Mouse (Mus musculus) frontal cortex, postnatal 36 days (tissue): Measurements from ENCODE around the gene Grin2c.

Experiments used
- DNase-seq, 2 experiments: peaks; one replicate each; pipeline ENCODE4 v3.0.0; 2022; ENCODE audit warnings: low spot score in 2 of 2

The Grin2c gene

DNA sequence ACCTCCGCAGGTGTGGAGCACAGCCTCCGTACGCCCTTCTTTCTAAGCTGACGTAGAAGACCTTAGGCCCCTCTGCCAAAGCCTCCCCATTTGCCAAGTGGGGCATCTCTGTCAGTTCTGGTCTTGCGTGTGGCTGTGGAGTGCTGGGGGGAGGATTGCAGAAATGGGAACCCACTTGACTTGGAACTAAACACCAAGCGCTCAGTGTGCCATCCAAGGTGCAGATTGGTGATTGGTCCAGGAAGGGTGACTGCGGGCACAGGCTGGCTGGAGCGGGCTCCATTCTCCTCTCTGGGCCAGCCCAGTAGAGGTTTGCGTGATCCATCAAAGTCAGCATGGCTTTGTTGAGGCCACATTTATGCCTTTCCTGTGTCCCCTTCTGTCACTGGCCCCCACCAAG lies 64.3 kb downstream of the Grin2c start:
- DNase-seq = no peak

DNA sequence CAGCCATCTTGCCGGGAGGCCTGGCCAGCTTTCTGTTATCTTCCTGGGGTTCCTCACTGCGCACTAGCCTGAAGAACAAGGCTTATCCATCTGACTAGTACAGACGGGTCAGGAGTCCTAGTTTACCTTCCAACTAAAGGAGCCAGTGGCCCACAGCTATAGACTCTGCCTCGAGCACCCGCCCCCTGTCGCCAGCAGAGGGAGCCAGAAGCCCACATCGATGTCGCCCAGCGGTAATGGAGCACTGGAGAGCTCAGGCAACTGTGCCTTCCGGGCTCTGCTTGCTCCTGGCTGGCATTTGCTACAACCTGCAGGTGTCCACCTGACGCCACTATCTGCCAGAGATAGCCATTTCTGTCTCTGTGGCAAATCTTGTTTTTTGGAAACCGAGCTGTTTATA lies 64.7 kb downstream of the Grin2c start:
- DNase-seq = peak; percentile 81

DNA sequence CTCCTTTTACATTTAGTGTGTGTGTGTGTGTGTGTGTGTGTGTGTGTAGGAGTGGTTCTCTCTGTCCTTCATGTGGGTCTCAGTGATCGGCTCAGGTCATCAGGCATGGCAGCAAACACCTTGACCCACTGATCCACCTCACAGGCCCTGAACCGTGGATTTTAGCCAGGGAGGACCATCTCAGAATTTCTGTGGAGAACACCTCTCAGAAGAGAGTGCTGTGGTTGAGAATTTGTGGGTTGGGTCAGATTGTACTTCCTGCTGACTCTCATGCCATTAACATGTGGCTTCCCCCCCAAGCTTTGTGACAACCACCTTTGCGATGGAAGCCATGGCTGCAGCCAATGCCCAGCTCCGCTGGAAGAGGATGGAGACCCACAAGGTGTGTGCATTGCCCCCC lies 66.5 kb downstream of the Grin2c start:
- DNase-seq = no peak
